Mouse (Mus musculus): ENCODE measurements around the gene Thsd7b.

DNA sequence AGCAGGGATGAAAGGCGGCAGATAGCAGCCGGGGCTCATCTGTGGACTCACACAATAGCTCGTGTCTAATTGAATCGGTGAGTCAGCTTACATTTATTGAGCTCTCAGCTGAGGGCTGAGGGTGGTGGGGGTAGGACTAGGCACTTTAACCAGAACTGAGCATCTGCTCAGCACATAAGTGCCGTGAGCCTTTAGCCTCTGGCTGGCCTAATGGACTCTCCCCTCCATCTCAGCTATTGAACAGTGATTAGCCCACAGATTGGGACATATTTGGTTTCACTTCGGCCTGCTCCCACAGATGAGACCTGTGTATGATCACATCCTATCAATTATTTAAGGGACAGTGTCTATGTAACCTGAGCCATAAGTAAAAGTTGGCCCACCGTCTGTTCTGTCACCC lies 200.4 kb downstream of the Thsd7b start:
- TF ChIP-seq GATA1 (IDR thresholded peaks at IDR 0.05; ENCODE audit: borderline replicate concordance, low read length) (no peak), FLI1 (IDR thresholded peaks at IDR 0.05; ENCODE audit: low read length) (no peak)
